Mouse (Mus musculus): Measurements from ENCODE around the gene Slc10a7.

The Slc10a7 gene

DNA sequence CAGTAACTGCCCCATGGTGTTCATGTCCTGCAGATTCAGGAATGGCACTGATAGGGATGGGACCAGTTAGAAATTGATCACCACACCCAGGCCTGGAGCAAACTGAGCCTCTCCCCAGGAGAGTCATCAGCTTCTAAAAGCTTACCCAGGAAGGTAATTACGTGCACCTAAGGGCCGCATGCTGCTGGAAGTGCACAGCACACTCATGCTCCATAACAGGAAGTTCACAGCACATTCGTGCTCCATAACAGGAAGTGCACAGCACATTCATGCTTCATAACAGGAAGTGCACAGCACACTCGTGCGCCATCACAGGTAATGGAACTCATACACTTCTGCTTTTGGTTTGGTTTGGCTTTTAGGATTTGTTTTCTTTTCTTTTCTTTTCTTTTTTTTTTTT is 114.8 kb downstream of the Slc10a7 start:
- no peak for DNase-seq (ENCODE audit: low spot score)

- DNase-seq (ENCODE audit: low spot score): no peak
These were observed 115.7 kb downstream of the Slc10a7 start for GRCm38 (mm10) chr8:78624738-78625442.

DNA sequence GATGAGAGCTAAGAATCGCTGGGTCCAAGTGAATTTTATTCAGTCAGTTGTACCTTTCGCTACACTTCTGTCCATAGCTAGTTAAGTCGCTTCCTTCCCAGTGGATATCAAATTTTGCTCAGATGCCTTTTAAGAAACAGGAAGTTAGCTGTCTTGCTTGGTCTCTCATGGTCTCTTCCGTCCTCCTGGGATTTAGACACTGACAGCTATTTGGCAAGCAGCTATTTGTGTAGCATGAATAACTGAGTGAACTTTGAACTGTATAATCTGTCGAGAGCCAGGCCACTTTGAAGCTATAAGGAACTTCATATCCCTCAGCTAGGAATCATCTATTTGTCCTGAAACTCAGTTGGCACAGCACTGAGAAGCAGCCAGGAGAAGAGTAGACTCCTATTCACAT is 117.5 kb downstream of the Slc10a7 start:
- no peak for DNase-seq (ENCODE audit: low spot score)

- DNase-seq (ENCODE audit: low spot score): no peak
These were observed 118.6 kb downstream of the Slc10a7 start for GRCm38 (mm10) chr8:78627793-78628192.

DNA sequence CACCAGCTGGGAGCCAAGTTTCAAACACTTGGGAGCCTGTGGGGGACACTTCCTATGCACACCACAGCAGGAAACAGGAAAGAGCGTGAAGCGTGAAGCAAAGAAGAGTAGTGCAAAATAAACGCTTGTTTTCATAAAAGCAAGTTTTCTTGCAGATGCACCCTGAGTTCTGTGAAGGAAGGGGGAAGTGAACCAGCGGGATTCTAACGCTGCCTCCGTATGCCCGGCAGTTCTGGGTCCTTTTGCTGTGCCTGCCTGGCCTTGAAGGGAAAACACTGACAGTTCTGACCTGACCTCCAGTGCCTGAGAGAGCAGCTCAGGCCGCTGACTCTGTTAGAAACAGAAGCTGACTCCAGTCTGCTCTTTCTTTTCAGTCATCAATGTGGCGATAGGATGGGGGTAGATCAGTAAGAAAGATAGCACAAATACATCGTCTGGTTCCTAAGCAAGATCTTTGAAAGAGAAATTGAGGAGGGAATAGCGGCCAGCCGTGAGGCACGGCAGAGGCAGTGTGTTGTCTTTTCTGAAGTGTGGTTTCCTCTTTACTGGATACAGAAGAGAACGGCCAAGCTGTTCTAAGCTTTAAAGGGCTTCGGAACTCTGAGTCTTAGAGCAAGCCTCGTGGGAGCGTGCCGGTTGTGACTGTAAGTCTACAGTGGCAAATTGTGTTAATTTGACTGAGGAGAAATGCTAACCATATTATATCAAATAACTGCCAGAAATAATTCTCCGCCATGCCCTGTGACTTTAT is 121.4 kb downstream of the Slc10a7 start:
- DNase-seq (ENCODE audit: low spot score): no peak

GRCm38 (mm10) chr8:78633012-78633411 is 123.9 kb downstream of the Slc10a7 start:
- no peak for DNase-seq (ENCODE audit: low spot score)

- DNase-seq (ENCODE audit: low spot score): no peak
These were observed 124.9 kb downstream of the Slc10a7 start for GRCm38 (mm10) chr8:78634018-78634417.

GRCm38 (mm10) chr8:78634523-78635240 is 125.5 kb downstream of the Slc10a7 start:
- no peak for DNase-seq (ENCODE audit: low spot score)

DNA sequence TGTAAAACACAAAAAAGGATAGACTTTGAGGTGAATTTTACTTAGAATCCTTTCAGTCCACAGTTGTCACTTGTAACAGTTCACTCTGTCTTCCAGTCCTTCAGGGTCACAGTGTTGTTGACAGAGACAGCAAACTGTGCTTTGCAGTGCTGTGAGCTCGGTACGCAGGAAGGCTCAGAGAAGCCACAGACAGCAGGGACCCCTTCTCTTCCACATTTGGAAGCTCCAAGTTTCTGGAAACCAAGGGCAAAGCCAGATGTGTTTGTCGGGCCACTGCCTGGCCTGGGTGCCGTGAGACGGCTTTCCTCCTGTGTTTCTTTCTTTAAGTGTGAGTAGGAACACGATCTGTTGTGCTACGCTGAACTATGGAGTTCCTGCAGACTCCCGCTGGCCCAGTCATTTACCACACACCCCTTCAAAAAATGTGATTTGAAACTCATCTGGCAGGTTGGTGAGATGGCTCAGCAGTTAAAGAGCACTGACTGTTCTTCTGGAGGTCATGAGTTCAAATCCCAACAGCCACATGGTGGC is 126.2 kb downstream of the Slc10a7 start:
- no peak for DNase-seq (ENCODE audit: low spot score)

DNA sequence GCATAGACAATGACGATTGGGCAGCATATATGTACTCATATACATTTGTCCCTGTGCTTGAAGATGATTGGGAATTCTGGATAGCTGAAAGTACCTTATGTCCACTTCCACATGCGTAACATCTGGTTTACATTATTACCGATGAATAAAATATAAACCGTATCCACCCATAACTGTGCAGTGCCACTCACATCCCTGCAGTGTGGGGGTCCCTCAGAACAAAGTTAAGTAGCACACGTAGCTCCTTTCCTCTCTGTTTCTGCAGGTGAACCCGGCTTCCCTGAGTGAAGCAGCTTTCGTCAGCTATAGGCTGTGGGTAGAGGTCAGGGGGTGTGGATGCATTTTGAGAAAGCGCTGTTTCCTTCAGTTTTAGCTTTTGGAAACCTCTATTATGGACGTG is 132.8 kb downstream of the Slc10a7 start:
- DNase-seq (ENCODE audit: low spot score): no peak

- no peak for DNase-seq (ENCODE audit: low spot score)
These were observed 133.2 kb downstream of the Slc10a7 start for GRCm38 (mm10) chr8:78642376-78642775.

- DNase-seq (ENCODE audit: low spot score): no peak
These were observed 138.0 kb downstream of the Slc10a7 start for GRCm38 (mm10) chr8:78647000-78647656.

DNA sequence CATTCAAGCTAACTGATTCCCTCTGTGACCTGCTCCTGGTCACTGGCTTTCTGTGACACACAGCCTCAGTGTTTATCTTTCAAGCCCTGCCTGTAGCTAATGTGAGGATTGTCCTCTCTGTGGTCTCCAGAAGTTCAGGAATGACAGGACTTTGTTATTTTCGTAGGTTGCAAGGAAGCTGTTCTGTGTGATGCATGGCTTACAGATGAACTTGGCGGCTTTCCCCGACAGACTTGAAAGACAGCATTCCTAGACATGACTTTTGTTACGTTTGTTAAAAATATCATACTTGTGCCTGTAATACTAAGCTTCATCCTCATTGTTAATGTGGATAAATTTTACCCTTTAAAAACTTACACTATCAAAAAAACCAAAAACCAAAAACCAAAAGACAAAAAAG is 138.7 kb downstream of the Slc10a7 start:
- no peak for DNase-seq (ENCODE audit: low spot score)

DNA sequence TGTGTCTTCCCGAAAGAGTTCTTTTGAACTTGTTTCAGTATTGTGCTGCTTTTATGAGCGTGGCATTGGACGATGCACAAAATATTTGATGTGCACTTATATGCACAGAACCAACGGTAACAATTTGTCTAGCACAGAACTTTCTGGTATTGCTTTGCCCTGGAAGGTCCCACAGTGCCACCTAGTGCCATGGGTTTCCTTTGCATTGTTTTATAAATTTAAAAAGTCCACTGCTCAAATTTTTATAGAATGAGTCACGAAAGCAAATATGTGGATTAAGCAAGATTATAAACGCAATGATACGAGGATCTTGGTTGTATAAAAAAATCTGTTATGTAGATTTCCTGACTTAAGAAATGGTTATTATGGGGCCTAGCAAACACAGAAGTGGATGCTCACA is 139.8 kb downstream of the Slc10a7 start:
- peak; percentile 56 for DNase-seq (ENCODE audit: low spot score)

DNA sequence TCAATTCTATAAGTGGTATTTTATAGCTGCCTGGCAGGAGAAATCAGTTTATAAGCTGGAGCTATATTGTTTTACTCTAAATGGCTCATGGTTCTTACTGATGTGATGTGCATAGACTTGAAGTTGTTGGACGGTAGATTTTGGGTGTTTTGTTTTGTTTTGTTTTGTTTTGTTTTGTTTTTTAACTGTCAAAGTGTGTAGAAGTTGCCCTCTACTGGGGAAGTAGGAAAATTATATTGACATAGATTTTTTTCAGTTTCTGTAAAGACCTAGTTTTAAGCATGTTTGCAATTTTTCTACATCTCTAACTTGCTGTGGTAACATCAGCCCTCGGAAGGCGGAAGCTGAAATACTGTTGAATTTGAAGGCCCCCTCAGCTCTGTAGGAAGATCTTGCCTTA is 142.5 kb downstream of the Slc10a7 start:
- no peak for DNase-seq (ENCODE audit: low spot score)

DNA sequence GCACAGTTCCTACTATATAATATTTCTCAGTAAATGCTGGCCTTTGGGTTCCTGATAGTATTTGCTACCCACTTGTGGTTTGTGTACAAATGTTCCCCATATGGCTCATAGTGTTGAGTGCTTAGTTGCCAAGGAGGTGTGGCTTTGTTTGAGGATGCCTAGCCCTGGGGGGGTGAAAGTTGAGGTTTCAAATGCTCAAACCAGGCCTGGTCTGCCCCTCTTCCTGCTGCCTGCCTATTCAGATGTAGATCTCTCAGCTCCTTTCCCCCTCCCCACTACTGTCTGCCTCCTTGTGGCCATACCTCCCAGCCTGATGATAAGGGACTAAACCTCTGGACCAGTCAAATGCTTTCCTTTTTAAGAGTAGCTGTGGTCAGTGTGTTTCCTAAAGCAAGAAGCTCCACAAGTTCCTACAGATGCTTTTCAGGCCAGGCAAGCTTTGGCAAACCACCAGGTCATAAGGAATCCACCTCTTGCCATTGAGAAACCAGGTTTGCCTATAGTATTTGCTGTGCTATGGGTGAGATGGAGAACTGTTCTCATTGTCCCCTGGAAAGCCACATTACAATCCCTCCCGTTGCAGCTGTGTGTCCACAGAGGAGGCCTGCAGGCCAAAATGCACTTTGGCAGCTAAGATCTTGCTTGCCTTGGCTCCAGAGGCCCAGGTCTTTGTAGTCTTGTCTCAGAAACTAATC is 146.4 kb downstream of the Slc10a7 start:
- DNase-seq (ENCODE audit: low spot score): no peak

- no peak for DNase-seq (ENCODE audit: low spot score)
These were observed 147.7 kb downstream of the Slc10a7 start for GRCm38 (mm10) chr8:78656700-78657370.

DNA sequence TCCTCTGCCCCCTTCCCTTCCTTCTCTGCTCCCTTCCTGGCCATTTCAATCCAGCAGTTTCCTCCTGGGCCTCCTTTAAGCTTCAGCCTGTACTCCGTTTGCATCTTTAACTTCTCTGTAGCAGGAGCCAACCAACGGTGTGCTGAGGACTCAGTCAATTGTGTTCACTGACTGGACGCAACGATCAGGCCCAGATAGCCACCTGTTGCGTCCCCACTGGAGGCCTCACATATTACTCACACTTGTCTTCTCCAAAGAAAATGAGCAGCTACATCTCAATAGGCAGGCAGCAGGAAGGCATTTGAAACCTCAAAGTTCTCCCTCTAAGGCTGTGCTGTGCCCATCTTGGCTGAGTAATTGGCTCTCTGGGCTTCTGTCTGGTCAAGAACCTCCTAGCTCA is 149.0 kb downstream of the Slc10a7 start:
- DNase-seq (ENCODE audit: low spot score): no peak

- DNase-seq (ENCODE audit: low spot score): no peak
These were observed 150.6 kb downstream of the Slc10a7 start for GRCm38 (mm10) chr8:78659617-78660187.

DNA sequence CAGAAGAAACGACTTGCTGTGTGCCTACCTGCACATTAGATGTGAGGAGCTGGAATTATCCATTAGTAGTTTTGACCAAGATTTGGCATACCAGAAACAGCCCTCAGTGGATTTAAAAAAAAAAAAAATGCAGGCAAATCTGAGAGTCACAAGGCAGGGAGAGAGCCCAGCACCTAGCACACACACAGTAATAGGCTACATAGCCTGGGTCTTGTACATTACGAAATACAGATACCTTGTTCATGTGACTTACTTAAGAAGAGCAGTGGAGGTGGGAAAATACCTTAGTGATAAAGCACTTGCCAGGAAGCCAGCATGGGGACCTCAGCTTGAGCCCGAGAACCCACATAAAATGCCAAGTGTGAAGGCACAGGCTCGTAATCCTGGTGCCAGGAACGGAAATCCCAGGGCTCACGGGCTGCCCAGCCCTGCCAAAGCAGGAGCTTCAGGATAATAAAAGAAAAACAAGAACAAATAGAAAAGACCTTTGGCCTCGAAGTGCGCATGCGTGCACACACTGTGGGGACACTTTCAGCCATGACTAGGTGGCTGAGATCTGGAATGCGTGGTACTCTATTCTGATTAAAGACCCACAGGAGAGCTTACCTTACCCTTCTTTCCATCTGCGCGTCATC is 155.3 kb downstream of the Slc10a7 start:
- no peak for DNase-seq (ENCODE audit: low spot score)
